Mouse (Mus musculus) stomach, postnatal 0 days (tissue): ENCODE measurements around the gene Palld. TPM values are rescaled to one million over a fixed set of nuclear protein-coding genes. Genes with fewer than 3 reads are reported as not detected.

Experiments
- ATAC-seq: fragments of 200-750 bp; cut with Nextera tagmentation; 2 replicates; pipeline ENCODE4 v1.8.0; 2017; ENCODE audit not compliant: low FRiP score, low TSS enrichment
- DNase-seq: peaks from one replicate; pipeline ENCODE4 v3.0.0-alpha.2; 2016; ENCODE audit warnings: low spot score
- H3K27ac ChIP-seq: fragments of 300-500 bp; sonication (generic); replicated peaks from 2 replicates; pipeline ENCODE4 v1.5.1; 2014; ENCODE audit warnings: mild to moderate bottlenecking, control low read depth
- H3K27me3 ChIP-seq: fragments of 300-500 bp; sonication (generic); 2 replicates; pipeline ENCODE4 v1.6.1; 2014; ENCODE audit warnings: low read length; ENCODE audit not compliant: control insufficient read depth, insufficient read depth
- H3K36me3 ChIP-seq: fragments of 300-500 bp; sonication (generic); 2 replicates; pipeline ENCODE4 v1.6.1; 2014; ENCODE audit warnings: low read length, mixed read lengths; ENCODE audit not compliant: control insufficient read depth, insufficient read depth
- H3K4me1 ChIP-seq: fragments of 300-500 bp; sonication (generic); replicated peaks from 2 replicates; pipeline ENCODE4 v1.6.1; 2014; ENCODE audit warnings: antibody characterized with exemption; ENCODE audit not compliant: control insufficient read depth, insufficient read depth
- H3K4me2 ChIP-seq: fragments of 300-500 bp; sonication (generic); replicated peaks from 2 replicates; pipeline ENCODE4 v1.6.1; 2014; ENCODE audit warnings: low read depth, mild to moderate bottlenecking, control low read depth, moderate library complexity
- H3K4me3 ChIP-seq: fragments of 300-500 bp; sonication (generic); 2 replicates; pipeline ENCODE4 v1.5.1; 2014; ENCODE audit warnings: low read depth, low read length, control low read depth
- H3K9ac ChIP-seq: fragments of 300-500 bp; sonication (generic); 2 replicates; pipeline ENCODE4 v1.6.1; 2014; ENCODE audit warnings: mild to moderate bottlenecking, low read length, control low read depth, mixed read lengths
- H3K9me3 ChIP-seq: fragments of 300-500 bp; sonication (generic); 2 replicates; pipeline ENCODE4 v1.6.1; 2016; ENCODE audit warnings: low read length; ENCODE audit not compliant: control insufficient read depth
- CTCF ChIP-seq: IDR thresholded peaks from 2 replicates; pipeline ENCODE4 v1.5.1; 2016; ENCODE audit warnings: antibody characterized with exemption, low read depth, mild to moderate bottlenecking, moderate library complexity
- EP300 ChIP-seq: optimal IDR thresholded peaks from 2 replicates; pipeline ENCODE3; 2016; ENCODE audit warnings: antibody characterized with exemption
- WGBS: fragments of 180-500 bp; shearing (Covaris S2); extraction: QIAGEN DNeasy Blood & Tissue Kit; methylation state at CpG from one replicate; pipeline ENCODE4 v1.1.7; 2014; 5-methylcytosine and 5-hydroxymethylcytosine counted together
- polyA plus RNA-seq: library from polyadenylated mRNA; unstranded; fragments of >200 nt; fragmentation: Nextera tagmentation; extraction: Ambion mirVana; gene quantifications from 2 replicates; pipeline ENCODE4 v1.2.1, GENCODE M21; 2015

Palld gene
- polyA plus RNA-seq, 1 experiment from 2014 or later, result 71.0 TPM

GRCm38 (mm10) chr8:61578754-61579153 lies 323.7 kb downstream of the Palld start:
- Histone ChIP-seq H3K4me1 (no peaks in the 10 kb centered on the region; the same call in 1 of the 2 replicates), H3K27ac (no peak overlapping the region), H3K4me3 (no peak overlapping the region), H3K27me3 (no peaks in the 10 kb centered on the region), H3K36me3 (no peaks in the 10 kb centered on the region), H3K9me3 (no peaks in the 10 kb centered on the region), H3K9ac (no peak overlapping the region), H3K4me2 (no peak overlapping the region)
- TF ChIP-seq EP300, result no peak
- no peak for TF ChIP-seq CTCF
- ATAC-seq (no peak), DNase-seq (no peak)
- 67% methylated on average over 6 of the region's 6 CpGs for WGBS

GRCm38 (mm10) chr8:61575096-61575653 lies 327.3 kb downstream of the Palld start:
- 46% methylated on average over 4 of the region's 4 CpGs for WGBS
- Histone ChIP-seq H3K36me3 (no peaks in the 10 kb centered on the region), H3K9me3 (no peaks in the 10 kb centered on the region), H3K27ac (no peak overlapping the region; the same call in 1 of the 2 replicates), H3K27me3 (no peaks in the 10 kb centered on the region), H3K4me1 (peaks cover 1% of the 10 kb centered on the region), H3K4me3 (no peak overlapping the region), H3K9ac (no peak overlapping the region), H3K4me2 (no peak overlapping the region)
- TF ChIP-seq CTCF (no peak), EP300 (no peak)
- ATAC-seq, result no peak
- DNase-seq, result no peak

- no peak overlapping the region for H3K4me2 ChIP-seq
- H3K4me3 ChIP-seq, result no peak overlapping the region
- ATAC-seq (peak; percentile 42; the same call in 1 of the 2 replicates), DNase-seq (no peak)
- no peak overlapping the region for H3K9ac ChIP-seq
- no peak overlapping the region for H3K27ac ChIP-seq
- peaks cover 3% of the 10 kb centered on the region for H3K4me1 ChIP-seq
- no peaks in the 10 kb centered on the region for H3K36me3 ChIP-seq
- H3K27me3 ChIP-seq, result no peaks in the 10 kb centered on the region
- no peaks in the 10 kb centered on the region for H3K9me3 ChIP-seq
- TF ChIP-seq CTCF, result no peak
- no peak for TF ChIP-seq EP300
- 60% methylated on average over 7 of the region's 7 CpGs for WGBS
Measured at GRCm38 (mm10) chr8:61574526-61574925, 328.0 kb downstream of the Palld start.

GRCm38 (mm10) chr8:61573179-61573937 lies 329.1 kb downstream of the Palld start:
- Histone ChIP-seq H3K27ac (no peak overlapping the region), H3K4me3 (no peak overlapping the region), H3K9me3 (no peaks in the 10 kb centered on the region), H3K4me2 (no peak overlapping the region), H3K36me3 (no peaks in the 10 kb centered on the region), H3K27me3 (no peaks in the 10 kb centered on the region), H3K4me1 (peaks cover 3% of the 10 kb centered on the region), H3K9ac (0 out of 2 replicates have a peak overlapping the region, but pooled peaks have one; percentile 23)
- 57% methylated on average over 8 of the region's 8 CpGs for WGBS
- ATAC-seq, result peak; percentile 38; the same call in 1 of the 2 replicates
- no peak for DNase-seq
- no peak for TF ChIP-seq EP300
- TF ChIP-seq CTCF, result no peak

- 73% methylated on average over 6 of the region's 6 CpGs for WGBS
- ATAC-seq (no peak), DNase-seq (no peak)
- TF ChIP-seq EP300 (no peak), CTCF (no peak)
- no peak overlapping the region for H3K9ac ChIP-seq
- peaks cover 3% of the 10 kb centered on the region for H3K4me1 ChIP-seq
- no peaks in the 10 kb centered on the region for H3K9me3 ChIP-seq
- no peak overlapping the region for H3K27ac ChIP-seq
- H3K4me3 ChIP-seq, result no peak overlapping the region
- no peaks in the 10 kb centered on the region for H3K27me3 ChIP-seq
- H3K36me3 ChIP-seq, result no peaks in the 10 kb centered on the region
- no peak overlapping the region for H3K4me2 ChIP-seq
Measured at GRCm38 (mm10) chr8:61572697-61573096, 329.8 kb downstream of the Palld start.

- TF ChIP-seq EP300, result no peak
- TF ChIP-seq CTCF, result no peak
- ATAC-seq, result no peak
- peaks cover 3% of the 10 kb centered on the region for H3K4me1 ChIP-seq
Measured at GRCm38 (mm10) chr8:61570637-61571036, 331.9 kb downstream of the Palld start.

More at GRCm38 (mm10) chr8:61570637-61571036, 331.9 kb downstream of the Palld start:
- H3K9me3 ChIP-seq, result no peaks in the 10 kb centered on the region
- H3K4me3 ChIP-seq, result no peak overlapping the region
- no peak overlapping the region for H3K9ac ChIP-seq
- no peak overlapping the region for H3K4me2 ChIP-seq
- no peak for DNase-seq
- WGBS, result 88% methylated on average over 2 of the region's 2 CpGs
- H3K27me3 ChIP-seq, result no peaks in the 10 kb centered on the region
- no peak overlapping the region for H3K27ac ChIP-seq
- no peaks in the 10 kb centered on the region for H3K36me3 ChIP-seq
